Mouse (Mus musculus) urinary bladder, adult 2 months (tissue): ENCODE results near the gene Rsu1. TPM values are rescaled to one million over a fixed set of nuclear protein-coding genes. Genes with fewer than 3 reads are reported as not detected.

Experiments used
- DNase-seq: peaks from one replicate; pipeline ENCODE4 v3.0.0; 2022; ENCODE audit warnings: low spot score
- polyA plus RNA-seq: library from polyadenylated mRNA; depleted of rRNA; stranded (reverse); fragments of >200 nt; gene quantifications from 2 replicates; pipeline ENCODE4 v1.2.3, GENCODE M21; 2012

The Rsu1 gene
- polyA plus RNA-seq, 1 experiment: 247 TPM

DNA sequence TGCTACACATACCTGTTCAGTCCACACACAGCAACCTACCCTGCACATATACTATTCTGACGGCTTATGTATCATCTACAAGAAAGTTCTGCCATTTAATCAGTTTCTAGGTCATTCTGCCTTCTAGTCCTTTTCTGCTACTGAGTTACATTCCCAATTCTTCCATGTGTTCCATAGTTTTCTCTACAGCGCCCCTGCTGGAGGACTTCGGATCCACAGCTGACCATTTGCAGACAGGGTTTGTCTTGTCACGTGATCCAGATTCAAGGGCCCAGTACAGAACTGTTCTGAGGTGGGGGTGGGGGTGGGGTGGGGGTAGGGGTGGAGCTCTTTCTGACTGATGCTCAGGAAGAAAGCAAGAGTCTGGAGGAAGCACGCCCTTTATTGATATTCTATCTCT is 102.5 kb downstream of the Rsu1 start:
- DNase-seq: no peak

DNA sequence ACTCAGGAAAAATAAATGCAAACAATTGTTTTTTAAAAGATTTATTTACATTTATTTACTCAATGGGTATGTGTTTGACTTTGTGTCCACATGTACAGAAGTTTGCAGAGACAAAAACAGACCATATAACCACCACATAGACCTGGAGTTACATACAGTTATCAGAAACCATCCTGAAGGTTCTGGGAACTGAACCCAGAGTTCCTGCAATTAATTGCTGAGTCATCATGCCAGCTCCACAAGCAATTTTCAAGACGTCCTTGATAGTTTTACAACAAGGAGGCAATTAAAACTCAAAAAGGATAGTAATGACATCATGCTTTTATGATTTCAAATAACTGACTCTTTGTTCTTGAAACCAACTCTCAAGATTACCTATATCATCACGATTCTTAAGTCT is 109.5 kb downstream of the Rsu1 start:
- no peak for DNase-seq

DNA sequence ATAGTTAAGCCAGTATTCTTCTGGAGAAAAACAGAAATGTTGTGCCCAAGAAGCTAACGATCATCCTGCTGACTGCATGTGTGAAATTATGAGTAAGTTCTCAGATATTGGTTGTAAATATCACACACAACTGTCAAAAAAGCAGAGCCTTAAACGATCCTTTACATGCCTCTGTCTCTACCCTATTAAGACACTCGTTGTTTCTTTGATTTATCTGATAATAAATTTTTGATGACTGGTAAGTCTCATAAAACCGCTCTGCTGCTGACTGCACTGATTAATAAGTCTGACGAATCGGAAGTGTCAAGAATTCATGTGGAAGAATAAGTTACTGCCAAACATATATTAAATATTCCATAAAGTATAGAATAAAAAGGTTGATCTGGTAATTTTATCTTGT is 126.0 kb downstream of the Rsu1 start:
- no peak for DNase-seq

DNA sequence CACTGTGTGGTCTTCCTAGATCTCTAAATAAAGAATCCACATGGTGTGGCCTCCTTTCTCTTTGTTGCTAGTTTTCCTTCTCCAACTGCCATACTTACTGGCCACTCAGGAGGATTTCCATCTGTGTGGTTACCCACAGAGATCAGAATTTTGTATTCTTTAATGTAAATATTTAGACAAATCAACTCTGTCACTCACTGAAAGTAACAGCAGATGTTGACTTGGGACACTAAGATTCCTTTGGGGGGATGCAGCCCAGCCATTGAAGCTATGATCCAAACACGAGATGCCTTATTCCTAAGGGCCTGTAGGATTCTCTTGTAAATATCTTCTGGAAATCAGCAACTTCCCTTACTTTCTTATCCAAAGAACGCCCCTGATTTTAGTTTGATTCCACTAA is 136.3 kb downstream of the Rsu1 start:
- no peak for DNase-seq

DNA sequence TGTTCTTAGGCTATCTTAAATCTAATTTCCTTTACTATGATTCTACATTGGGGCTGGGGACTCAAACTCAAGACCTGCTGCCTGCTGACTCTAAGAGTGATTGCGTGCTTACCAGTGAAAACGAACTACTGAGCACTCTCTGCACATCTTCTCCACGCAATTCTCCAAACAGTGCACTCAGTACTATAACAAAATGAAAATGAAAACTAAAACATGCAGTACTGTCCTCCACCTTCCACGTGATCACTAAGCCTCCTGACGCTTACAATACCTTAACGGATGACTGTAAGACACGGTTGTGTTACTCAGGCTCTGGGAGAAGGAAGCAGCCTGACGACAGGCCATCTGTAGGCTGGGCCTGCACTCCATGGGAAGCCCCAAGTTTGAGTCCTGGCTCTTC is 138.4 kb downstream of the Rsu1 start:
- no peak for DNase-seq

DNA sequence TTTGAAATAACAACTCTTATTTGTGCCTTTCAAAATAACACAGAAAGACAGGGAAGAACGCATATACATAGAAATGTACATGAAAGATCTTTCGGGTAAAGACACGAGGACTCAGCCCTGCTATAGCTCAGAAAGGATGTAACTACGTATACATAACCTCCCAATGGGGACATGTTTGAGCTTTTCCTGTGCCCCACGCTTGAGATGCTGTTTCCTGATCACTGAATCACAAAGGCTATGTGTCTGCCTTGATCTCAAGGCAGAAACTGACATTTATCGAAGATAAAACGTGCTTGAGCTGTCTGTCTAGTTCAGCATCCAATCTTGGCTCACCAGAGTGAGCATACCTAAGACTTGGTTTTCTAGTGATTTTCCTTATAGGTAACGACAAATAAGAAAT is 138.8 kb downstream of the Rsu1 start:
- DNase-seq: no peak

DNA sequence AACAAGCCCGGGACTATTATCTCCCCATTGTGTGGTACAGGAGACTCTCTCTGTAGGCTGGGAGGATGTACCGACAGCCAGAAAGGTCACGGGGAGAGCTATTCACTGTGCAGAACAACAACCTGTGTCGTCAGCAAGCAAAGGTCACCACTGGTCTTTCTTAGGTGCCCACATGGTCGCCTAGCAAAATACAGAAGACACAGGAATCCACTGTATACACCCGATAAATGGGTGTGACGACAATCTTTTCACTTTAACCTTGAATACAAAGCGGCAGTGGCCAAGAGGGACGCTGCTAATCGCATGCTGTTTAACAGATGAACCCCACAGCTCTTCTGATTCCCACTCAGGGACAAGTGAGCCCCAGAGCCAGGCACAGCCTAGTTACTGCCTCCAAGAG is 141.4 kb downstream of the Rsu1 start:
- DNase-seq: no peak

DNA sequence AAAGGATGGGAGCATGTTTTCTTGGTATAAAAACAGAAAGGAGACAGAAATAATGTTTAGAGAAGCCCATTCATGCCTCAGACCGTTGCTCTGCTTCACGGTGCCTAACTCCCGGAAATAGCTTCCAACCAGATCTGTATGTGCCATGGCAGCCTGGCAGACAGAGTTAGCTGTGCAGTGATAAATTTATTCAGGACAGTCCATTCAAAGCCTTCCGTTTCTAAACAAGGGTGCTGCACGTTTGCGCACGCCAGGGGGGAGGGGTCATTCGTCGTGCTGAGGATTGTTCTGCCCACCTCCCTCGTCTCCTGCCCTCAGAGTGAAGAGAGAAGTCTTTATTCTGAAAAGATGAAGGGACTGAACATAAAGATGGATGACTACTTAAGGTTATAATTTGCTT is 141.9 kb downstream of the Rsu1 start:
- DNase-seq: no peak

DNA sequence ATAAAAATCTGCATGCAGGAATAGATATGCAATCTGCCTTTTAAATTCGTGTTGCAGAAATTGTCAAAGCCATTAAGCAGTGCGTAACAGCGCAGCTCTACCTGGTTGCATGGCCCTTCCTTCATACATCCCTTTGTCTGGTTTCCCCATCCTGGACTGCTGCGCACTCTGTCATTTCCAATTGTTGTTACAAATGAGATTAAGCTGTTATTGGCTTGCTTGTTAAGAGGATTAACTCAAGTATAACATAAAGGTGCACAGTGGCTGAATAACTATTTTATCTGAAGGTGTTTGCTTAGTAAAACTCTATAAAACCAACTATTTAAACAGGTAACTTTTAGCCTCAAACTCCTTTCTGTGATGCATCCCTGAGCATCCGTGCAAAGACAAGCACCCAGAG is 150.8 kb downstream of the Rsu1 start:
- no peak for DNase-seq

DNA sequence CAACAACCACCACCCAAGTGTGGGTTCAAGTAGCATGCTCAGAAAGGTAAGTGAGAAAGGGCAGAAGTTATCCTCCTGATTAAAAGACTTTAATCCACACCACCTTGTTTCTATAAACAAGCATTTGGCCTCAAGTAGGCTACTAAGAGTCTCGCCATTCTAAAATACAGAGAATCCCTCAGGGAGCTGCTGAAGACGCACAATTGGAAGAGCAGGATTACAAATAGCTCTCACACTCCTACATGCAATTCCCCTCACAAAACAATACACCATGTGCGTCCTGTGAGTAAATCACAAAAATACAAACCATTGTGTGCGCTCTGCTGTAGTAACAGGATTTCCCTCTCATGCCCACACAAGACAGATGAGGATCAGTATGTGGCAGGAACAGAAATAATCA is 153.3 kb downstream of the Rsu1 start:
- no peak for DNase-seq

DNA sequence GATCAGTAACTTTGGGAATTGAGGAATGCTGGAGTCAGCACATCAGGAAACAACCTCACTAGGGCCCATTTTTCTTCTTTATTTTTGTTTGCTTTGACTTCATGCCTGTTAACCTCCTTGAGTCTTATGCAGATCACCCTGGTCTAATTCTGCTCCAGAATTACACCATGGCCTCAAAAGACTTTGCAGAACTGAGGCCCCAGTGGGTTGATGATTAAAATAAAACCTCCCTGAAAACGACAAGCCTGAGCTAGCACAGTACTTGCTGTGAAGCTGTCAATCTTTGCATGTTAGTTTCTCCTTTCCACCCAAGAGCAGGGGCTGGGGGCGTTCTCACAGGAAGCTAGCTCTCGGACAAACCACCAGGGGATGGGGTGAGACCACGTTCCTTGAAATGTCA is 164.7 kb downstream of the Rsu1 start:
- DNase-seq: no peak

DNA sequence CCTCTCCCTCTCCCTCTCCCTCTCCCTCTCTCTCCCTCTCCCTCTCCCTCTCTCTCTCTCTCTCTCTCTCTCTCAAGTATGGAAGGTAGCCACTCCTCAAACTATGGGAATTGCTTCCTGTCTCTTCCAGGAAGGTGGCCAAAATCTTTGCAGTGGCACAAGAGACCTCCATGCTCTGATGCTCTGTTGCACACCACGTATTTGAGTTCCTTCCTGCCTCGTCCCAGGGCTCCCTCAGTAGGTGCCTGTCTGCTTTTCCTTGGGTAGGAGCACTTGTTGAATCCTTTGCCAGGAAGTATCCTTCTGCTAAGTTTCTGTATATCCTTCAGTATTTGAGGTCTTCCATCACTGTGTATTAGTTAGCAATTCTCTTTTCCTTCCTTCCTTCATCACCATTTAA is 166.8 kb downstream of the Rsu1 start:
- no peak for DNase-seq

DNA sequence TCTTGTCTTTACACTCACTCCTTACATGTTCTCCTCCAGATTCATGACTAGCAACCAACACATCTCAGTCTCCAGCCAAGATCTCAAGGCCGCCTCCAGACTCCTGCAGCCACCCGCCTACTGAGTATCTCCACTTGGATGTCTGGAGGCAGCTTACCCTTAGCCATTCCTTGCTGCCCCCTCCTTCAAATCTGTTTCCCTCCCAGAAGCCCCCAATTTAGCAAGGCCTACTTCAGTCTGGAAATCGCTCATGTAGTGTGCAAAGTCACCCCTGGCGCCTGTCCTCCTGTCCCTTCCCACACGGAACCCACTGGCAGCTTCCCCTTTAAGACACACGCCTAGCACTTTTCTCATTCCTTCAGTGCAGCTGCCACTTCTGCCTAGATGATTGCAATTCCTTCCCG is 167.4 kb downstream of the Rsu1 start:
- no peak for DNase-seq

DNA sequence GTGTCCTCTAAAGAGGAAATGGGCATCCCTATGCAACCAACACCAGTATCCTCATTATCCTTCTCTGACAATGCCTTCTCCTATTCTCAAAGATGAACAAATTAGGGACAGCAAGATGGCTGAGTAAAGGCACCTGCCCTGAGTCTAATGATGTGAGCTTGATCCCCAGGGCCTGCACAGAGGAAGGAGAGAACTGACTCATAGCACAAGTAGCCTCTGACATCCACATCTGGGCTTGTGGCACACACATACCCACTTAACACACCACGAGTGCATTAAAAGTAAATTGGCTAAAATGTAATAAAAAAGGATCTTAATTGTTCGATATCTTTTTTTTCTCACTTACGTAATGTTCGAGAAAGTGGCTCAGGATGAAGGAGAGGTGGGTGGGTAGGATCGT is 177.2 kb downstream of the Rsu1 start:
- no peak for DNase-seq

DNA sequence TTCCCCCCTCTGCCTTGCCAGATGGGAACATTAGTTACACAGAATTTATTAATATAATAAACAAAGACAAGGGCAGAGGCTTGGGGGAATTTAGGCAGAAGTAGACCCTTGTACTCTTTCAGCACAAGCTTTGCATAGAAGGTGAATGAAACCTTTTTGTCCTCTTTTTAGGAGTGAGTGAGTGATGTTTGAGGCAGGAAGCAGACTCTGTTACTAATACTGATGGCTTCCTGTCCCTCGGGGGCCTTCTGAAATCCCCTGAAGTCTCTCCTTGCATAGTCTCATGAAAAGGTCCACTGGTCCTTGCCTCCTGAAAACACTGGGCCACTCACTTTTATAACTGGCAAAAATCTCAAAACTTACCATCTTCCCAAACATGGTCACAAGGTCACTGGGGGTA is 177.6 kb downstream of the Rsu1 start:
- no peak for DNase-seq

DNA sequence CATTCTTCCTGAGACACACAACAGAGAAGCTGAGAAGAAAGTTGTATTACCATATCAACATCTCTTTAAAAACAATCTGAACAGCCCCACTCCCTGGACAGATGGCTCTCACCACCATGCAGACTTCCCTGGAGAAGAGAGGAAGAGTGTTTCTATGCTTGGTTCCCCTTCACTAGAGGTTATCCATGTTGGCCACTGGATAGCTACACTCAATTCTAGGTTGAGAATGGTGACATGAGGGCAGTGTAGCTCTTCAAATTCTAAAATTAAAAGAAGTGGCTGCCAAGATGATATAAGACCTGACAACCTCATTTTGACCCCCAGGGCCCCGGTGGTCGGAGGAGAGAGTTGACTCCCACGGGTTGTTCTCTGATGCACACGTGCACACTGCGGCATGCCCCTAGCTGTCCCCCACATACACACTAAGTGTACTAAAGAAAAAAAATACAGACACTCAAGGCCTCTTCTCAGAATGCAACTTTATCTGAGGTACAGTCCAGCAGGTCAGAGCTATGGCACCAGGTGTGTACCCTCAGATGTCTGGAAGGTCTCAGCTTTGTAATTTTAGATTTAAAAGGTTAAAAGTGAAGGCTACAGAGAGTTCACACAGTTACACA is 179.7 kb downstream of the Rsu1 start:
- no peak for DNase-seq

DNA sequence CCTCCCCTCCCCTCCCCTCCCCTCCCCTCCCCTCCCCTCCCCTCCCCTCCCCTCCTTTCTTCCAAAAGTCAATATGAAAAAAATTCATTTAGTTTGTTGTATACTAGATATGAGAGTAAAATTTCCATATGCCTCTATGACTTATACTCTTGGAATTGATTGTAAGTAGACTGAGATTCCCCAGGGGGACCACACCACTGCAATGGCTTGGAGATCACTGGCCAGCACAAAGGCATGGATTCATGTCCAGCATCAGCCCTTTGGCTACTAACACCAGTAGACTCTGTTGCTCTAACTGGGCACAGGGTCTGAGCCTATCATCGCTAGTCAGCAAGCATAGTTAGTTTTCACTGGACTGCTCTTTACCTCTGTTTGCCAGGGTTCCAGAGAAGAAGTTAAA is 180.4 kb downstream of the Rsu1 start:
- DNase-seq: no peak

DNA sequence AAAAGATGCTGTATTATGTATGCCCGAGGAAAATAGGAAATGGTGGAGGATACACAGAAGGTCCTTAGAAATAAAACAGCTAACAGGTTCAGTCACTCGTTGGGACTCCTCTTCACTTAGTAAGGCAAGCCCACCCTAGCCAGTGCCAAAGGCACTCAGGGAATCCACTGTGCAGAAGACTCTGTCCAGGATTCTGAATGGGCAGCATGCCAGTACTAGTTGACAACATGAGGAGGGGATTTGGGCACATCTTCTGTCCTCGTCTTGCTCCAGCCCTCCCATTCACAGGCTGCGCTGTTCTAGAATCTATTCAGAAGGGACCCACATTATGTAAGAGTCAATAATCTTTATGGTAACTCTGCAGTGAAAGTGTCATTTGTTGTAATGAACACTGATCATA is 181.4 kb downstream of the Rsu1 start:
- DNase-seq: no peak

DNA sequence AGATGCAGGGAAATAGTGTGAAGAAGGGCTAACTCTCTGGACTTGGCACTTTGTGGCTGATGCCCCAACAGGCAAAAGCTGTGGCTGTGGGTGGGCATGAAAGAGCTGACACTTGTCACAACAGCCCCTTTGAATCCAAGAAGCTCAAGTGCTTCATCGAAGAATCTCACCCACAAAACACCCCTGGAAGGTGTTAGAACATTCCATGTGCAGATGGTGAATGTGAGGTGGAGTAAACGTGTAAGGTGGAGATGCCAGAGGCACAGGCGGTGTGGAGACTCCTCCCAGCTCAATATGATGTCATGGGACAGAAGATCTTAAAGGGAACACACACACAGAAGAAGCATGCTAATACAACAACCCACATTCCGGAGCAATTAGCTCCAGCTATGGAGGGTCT is 182.9 kb downstream of the Rsu1 start:
- no peak for DNase-seq

DNA sequence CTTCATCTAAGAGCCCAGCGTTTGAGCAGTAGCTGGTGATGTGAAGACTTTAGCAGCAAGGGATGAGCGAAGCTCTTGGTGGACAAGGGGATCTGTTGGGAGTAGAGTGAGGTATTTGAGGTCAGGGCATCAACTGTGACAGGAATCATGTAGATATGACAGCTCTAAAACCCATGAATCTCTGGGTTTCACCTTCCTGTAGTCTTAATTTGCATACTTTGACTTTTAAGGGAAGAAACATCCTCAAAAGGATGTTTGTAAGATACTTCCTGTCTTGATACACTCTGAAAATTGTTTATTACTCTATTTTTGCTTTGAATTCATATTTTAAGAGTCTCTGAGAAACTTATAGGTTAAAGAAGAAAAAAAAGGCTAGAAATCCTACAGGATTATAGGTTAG is 183.4 kb downstream of the Rsu1 start:
- no peak for DNase-seq

DNA sequence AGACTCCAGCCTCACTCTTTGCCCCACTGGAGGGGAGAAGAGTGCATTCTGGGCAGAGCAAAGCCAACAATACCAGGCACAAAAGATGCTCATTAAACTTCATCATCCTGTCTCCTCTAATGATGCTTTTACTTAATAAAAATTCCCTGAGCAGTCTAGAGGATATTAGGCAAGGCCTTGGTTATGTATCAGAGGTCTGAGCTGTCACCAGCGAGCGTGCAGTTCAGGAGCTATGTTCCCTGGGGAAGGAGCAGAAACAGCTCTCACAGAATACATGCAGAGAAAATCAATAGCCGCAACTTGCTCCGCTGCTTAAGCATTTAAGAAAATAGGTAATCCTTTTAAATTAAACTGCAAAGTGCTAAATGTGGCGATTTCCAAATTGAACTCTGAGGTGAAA is 187.0 kb downstream of the Rsu1 start:
- DNase-seq: no peak

DNA sequence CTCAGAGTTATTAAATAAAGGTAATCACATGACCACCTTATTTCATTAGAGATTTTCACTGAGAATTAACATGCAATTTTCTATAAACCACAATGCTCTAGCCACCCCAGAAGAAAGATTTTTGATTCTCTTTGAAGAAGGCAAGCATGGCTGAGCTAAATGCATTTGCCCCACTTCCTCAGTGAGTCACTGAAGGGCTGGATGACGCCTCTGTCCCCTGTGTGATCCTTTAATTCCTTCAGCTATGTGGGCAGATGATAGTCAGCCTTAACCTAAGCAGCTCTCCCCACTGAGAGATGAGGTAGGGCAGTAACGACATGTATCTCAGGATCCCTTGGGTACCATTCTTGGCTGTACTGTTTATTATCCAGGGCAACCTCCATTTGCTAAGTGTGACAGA is 190.7 kb downstream of the Rsu1 start:
- no peak for DNase-seq

DNA sequence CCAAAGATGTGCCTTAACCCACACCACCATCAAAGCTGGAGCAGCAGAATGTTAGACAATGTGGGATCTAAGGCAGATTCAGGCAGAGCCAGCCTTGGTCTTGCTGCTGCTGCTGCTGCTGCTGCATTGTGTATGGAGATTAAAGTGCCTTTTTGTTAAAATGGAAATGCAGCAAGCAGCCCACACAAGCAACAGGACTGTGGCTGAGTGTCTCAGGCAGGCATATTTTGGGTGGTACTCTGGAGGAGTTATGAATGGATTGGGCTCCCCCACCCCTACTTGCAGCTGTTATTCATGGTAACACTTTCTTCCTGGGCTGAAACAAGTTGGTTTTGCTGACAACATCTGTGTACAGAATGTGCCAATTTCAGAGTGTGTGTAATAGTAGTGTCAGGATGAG is 199.0 kb downstream of the Rsu1 start:
- no peak for DNase-seq

DNA sequence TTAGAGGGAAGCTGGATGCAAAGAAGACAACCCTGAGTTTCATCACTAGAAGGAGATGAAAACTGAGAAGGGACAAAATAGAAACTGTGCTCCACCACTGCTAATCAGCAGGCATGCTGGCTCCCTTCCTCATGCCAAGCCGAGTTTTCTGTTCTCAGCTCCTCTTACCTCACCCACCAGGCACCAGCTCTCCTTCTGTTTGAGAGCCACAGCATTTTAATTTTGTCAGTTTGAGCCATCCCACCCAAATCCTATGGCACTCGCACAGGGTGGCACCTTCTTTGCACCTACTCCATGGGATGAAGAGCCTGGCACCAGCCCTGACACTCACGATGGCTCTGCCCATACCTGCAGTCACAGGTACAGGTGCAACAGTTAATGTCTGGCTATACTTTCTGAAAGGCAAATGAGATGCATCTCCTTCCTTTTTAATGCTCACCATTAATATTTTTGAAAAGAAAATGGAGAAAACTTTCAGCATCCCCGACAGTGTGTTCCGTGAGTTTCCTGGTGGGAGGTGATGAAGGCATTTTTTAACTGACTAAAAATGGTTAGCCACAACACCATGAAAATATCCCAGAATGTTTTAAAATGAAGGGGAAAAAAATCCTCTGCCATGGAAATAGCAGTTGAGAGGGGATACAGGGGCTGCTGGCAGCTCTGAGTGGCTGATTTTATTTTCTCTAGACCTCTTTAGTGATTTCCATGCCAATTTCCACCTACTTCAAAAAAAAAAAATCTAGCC is 210.6 kb downstream of the Rsu1 start:
- DNase-seq: no peak
